Mouse (Mus musculus) heart, embryonic 14.5 days (tissue): Measurements from ENCODE around the gene Hepacam. TPM values are rescaled to one million over a fixed set of nuclear protein-coding genes. Genes with fewer than 3 reads are reported as not detected.

Experiments used
- ATAC-seq: fragments of 200-750 bp; cut with Nextera tagmentation; 2 replicates; pipeline ENCODE4 v1.8.0; 2017; ENCODE audit warnings: low read depth, moderate TSS enrichment; ENCODE audit not compliant: insufficient number of reproducible peaks, insufficient read depth, low FRiP score
- H3K27ac ChIP-seq, 2 experiments: fragments of 200-500 bp in 1 of 2; fragments of 300-500 bp in 1 of 2; sonication (generic) in 1 of 2; replicated peaks in 1 of 2; 2 replicates each; pipeline ENCODE4 v1.5.1; 2012 to 2014; ENCODE audit warnings: low read depth in 2 of 2, low read length in 2 of 2, control low read depth in 1 of 2, mild to moderate bottlenecking in 1 of 2, mixed read lengths in 1 of 2; ENCODE audit not compliant: control insufficient read depth in 1 of 2, insufficient read depth in 1 of 2
- H3K27me3 ChIP-seq: fragments of 300-500 bp; sonication (generic); 2 replicates; pipeline ENCODE4 v1.6.1; 2014; ENCODE audit warnings: mild to moderate bottlenecking, low read length, control low read depth; ENCODE audit not compliant: control insufficient read depth, insufficient read depth
- H3K36me3 ChIP-seq: fragments of 300-500 bp; sonication (generic); 2 replicates; pipeline ENCODE4 v1.6.1; 2014; ENCODE audit warnings: mild to moderate bottlenecking, control low read depth, low read length, mixed read lengths; ENCODE audit not compliant: control insufficient read depth, insufficient read depth
- H3K4me1 ChIP-seq, 2 experiments: fragments of 200-500 bp in 1 of 2; fragments of 300-500 bp in 1 of 2; sonication (generic) in 1 of 2; 2 replicates each; pipeline ENCODE4 v1.6.1; 2012 to 2014; ENCODE audit warnings: low read length in 2 of 2, control low read depth in 1 of 2, mixed read lengths in 1 of 2; ENCODE audit not compliant: control insufficient read depth in 2 of 2, insufficient read depth in 2 of 2
- H3K4me2 ChIP-seq: fragments of 300-500 bp; sonication (generic); 2 replicates; pipeline ENCODE4 v1.6.1; 2014; ENCODE audit warnings: mild to moderate bottlenecking, low read length
- H3K4me3 ChIP-seq, 2 experiments: fragments of 200-500 bp in 1 of 2; fragments of 300-500 bp in 1 of 2; sonication (generic) in 1 of 2; 2 replicates each; pipeline ENCODE4 v1.5.1; 2012 to 2014; ENCODE audit warnings: low read length in 2 of 2, mild to moderate bottlenecking in 2 of 2, control low read depth in 1 of 2, low read depth in 1 of 2, moderate library complexity in 1 of 2; ENCODE audit not compliant: control insufficient read depth in 1 of 2, insufficient read depth in 1 of 2
- H3K9ac ChIP-seq: fragments of 300-500 bp; sonication (generic); 2 replicates; pipeline ENCODE4 v1.6.1; 2014; ENCODE audit warnings: mild to moderate bottlenecking, low read length
- H3K9me3 ChIP-seq: fragments of 300-500 bp; sonication (generic); 2 replicates; pipeline ENCODE4 v1.6.1; 2016; ENCODE audit warnings: low read length, control low read depth; ENCODE audit not compliant: control insufficient read depth
- WGBS: fragments of 180-500 bp; shearing (Covaris S2); extraction: QIAGEN DNeasy Blood & Tissue Kit; methylation state at CpG from one replicate; pipeline ENCODE4 v1.1.7; 2014; 5-methylcytosine and 5-hydroxymethylcytosine counted together
- polyA plus RNA-seq: library from polyadenylated mRNA; unstranded; fragments of >200 nt; fragmentation: Nextera tagmentation; extraction: Ambion mirVana; gene quantifications from 2 replicates; pipeline ENCODE4 v1.2.1, GENCODE M21; 2014

Gene Hepacam
- polyA plus RNA-seq, 1 experiment from 2014 or later = not detected

GRCm38 (mm10) chr9:37406372-37406771, 39.2 kb downstream of the Hepacam start:
- no peak for ATAC-seq
- Histone ChIP-seq H3K27me3 (no peaks in the 10 kb centered on the region), H3K4me1 (peaks cover 5 to 11% of the 10 kb centered on the region in 2 experiments; a peak in 3 of 4 replicates), H3K27ac (no peak overlapping the region), H3K9me3 (no peaks in the 10 kb centered on the region), H3K4me3 (no peak overlapping the region), H3K9ac (no peak overlapping the region), H3K36me3 (no peaks in the 10 kb centered on the region), H3K4me2 (no peak overlapping the region)
- 0% methylated on average over 1 of the region's 1 CpGs for WGBS

GRCm38 (mm10) chr9:37407850-37408502, 40.8 kb downstream of the Hepacam start:
- WGBS = 17% methylated on average over 19 of the region's 19 CpGs
- ATAC-seq = no peak
- peak overlapping the region; percentile 40; the same call in 1 of the 2 replicates for H3K4me2 ChIP-seq

GRCm38 (mm10) chr9:37409698-37410445, 42.7 kb downstream of the Hepacam start:
- H3K4me2 ChIP-seq = no peak overlapping the region
- no peak overlapping the region for H3K4me3 ChIP-seq
- no peaks in the 10 kb centered on the region for H3K9me3 ChIP-seq
- WGBS = 52% methylated on average over 8 of the region's 8 CpGs
- 0 out of 2 replicates have a peak, but pooled peaks have one; percentile 25 for ATAC-seq
- no peak overlapping the region for H3K9ac ChIP-seq
- H3K4me1 ChIP-seq = peaks cover 5 to 11% of the 10 kb centered on the region in 2 experiments; a peak in 3 of 4 replicates
- no peaks in the 10 kb centered on the region for H3K27me3 ChIP-seq
- peaks cover 8% of the 10 kb centered on the region; the same call in 1 of the 2 replicates for H3K36me3 ChIP-seq
- peak overlapping the region in 1 of 2 experiments; percentile 52; a peak in 3 of 4 replicates for H3K27ac ChIP-seq

More at GRCm38 (mm10) chr9:37407850-37408502, 40.8 kb downstream of the Hepacam start:
- Histone ChIP-seq H3K27ac (no peak overlapping the region), H3K9me3 (no peaks in the 10 kb centered on the region), H3K4me3 (no peak overlapping the region), H3K27me3 (no peaks in the 10 kb centered on the region), H3K36me3 (no peaks in the 10 kb centered on the region), H3K4me1 (peaks cover 5 to 11% of the 10 kb centered on the region in 2 experiments; a peak in 3 of 4 replicates), H3K9ac (no peak overlapping the region)

GRCm38 (mm10) chr9:37412989-37413388, 45.8 kb downstream of the Hepacam start:
- Histone ChIP-seq H3K36me3 (peaks cover 8% of the 10 kb centered on the region; the same call in 1 of the 2 replicates), H3K27ac (no peak overlapping the region), H3K27me3 (no peaks in the 10 kb centered on the region), H3K9ac (no peak overlapping the region), H3K4me2 (no peak overlapping the region), H3K9me3 (no peaks in the 10 kb centered on the region), H3K4me3 (no peak overlapping the region), H3K4me1 (peaks cover 5 to 14% of the 10 kb centered on the region in 2 experiments; a peak in 3 of 4 replicates)
- no peak for ATAC-seq
- 59% methylated on average over 3 of the region's 3 CpGs for WGBS

- H3K4me3 ChIP-seq = no peak overlapping the region
- H3K36me3 ChIP-seq = peaks cover 8% of the 10 kb centered on the region; the same call in 1 of the 2 replicates
- 82% methylated on average over 3 of the region's 3 CpGs for WGBS
- no peaks in the 10 kb centered on the region for H3K9me3 ChIP-seq
- no peak for ATAC-seq
- H3K27ac ChIP-seq = no peak overlapping the region
- H3K27me3 ChIP-seq = no peaks in the 10 kb centered on the region
- H3K4me2 ChIP-seq = no peak overlapping the region
- peaks cover 5 to 10% of the 10 kb centered on the region in 2 experiments; a peak in 3 of 4 replicates for H3K4me1 ChIP-seq
- no peak overlapping the region for H3K9ac ChIP-seq
Observed at GRCm38 (mm10) chr9:37414666-37415065, 47.5 kb downstream of the Hepacam start.

GRCm38 (mm10) chr9:37418791-37419190, 51.6 kb downstream of the Hepacam start:
- no peak overlapping the region for H3K4me2 ChIP-seq
- no peaks in the 10 kb centered on the region for H3K27me3 ChIP-seq
- 0 out of 2 replicates have a peak, but pooled peaks cover under 1% of the 10 kb centered on the region for H3K36me3 ChIP-seq
- no peak for ATAC-seq
- no peaks in the 10 kb centered on the region for H3K9me3 ChIP-seq
- H3K27ac ChIP-seq = no peak overlapping the region
- H3K9ac ChIP-seq = no peak overlapping the region
- H3K4me1 ChIP-seq = peaks cover 0 to 4% of the 10 kb centered on the region in 2 experiments; a peak in 1 of 4 replicates
- 70% methylated on average over 4 of the region's 4 CpGs for WGBS
- H3K4me3 ChIP-seq = no peak overlapping the region

GRCm38 (mm10) chr9:37420676-37421075, 53.5 kb downstream of the Hepacam start:
- H3K27ac ChIP-seq = no peak overlapping the region
- H3K27me3 ChIP-seq = no peaks in the 10 kb centered on the region
- peak overlapping the region; percentile 56 for H3K9ac ChIP-seq
- peak overlapping the region; percentile 64 for H3K4me2 ChIP-seq
- under 1% methylated on average over 27 of the region's 27 CpGs for WGBS
- peak overlapping the region; percentile 26 to 30 for H3K4me3 ChIP-seq
- H3K4me1 ChIP-seq = peaks cover 0 to 4% of the 10 kb centered on the region in 2 experiments; a peak in 1 of 4 replicates
- ATAC-seq = peak; percentile 85
- H3K9me3 ChIP-seq = no peaks in the 10 kb centered on the region
- H3K36me3 ChIP-seq = no peaks in the 10 kb centered on the region
